Mouse (Mus musculus) hindbrain, embryonic 15.5 days (tissue): ENCODE results near the gene Gm11937. TPM values are rescaled to one million over a fixed set of nuclear protein-coding genes. Genes with fewer than 3 reads are reported as not detected.
"Not testable (repeated sequence)": the region's sequence is repeated elsewhere in the genome, so short reads cannot be mapped to it uniquely, and the experiment has no call there.

Experiments
- ATAC-seq: fragments of 200-750 bp; cut with Nextera tagmentation; 2 replicates; pipeline ENCODE4 v1.8.0; 2017; ENCODE audit warnings: low read depth, moderate number of reproducible peaks, moderate TSS enrichment; ENCODE audit not compliant: low FRiP score
- H3K27ac ChIP-seq: fragments of 300-500 bp; sonication (generic); replicated peaks from 2 replicates; pipeline ENCODE4 v1.5.1; 2015; ENCODE audit warnings: mild to moderate bottlenecking, inconsistent platforms
- H3K27me3 ChIP-seq: fragments of 300-500 bp; sonication (generic); 2 replicates; pipeline ENCODE4 v1.6.1; 2015; ENCODE audit warnings: control low read depth, inconsistent platforms
- H3K36me3 ChIP-seq: fragments of 300-500 bp; sonication (generic); 2 replicates; pipeline ENCODE4 v1.6.1; 2015; ENCODE audit warnings: control low read depth, inconsistent platforms
- H3K4me1 ChIP-seq: fragments of 300-500 bp; sonication (generic); replicated peaks from 2 replicates; pipeline ENCODE4 v1.6.1; 2015; ENCODE audit warnings: control low read depth, inconsistent platforms
- H3K4me2 ChIP-seq: fragments of 300-500 bp; sonication (generic); 2 replicates; pipeline ENCODE4 v1.6.1; 2015; ENCODE audit warnings: moderate library complexity, mild to moderate bottlenecking, inconsistent platforms
- H3K4me3 ChIP-seq: fragments of 300-500 bp; sonication (generic); 2 replicates; pipeline ENCODE4 v1.5.1; 2015; ENCODE audit warnings: mild to moderate bottlenecking, inconsistent platforms
- H3K9ac ChIP-seq: fragments of 300-500 bp; sonication (generic); 2 replicates; pipeline ENCODE4 v1.6.1; 2015; ENCODE audit warnings: inconsistent platforms
- H3K9me3 ChIP-seq: fragments of 300-500 bp; sonication (generic); 2 replicates; pipeline ENCODE4 v1.6.1; 2016; ENCODE audit warnings: control low read depth, inconsistent platforms
- WGBS: fragments of 180-500 bp; shearing (Covaris S2); methylation state at CpG from one replicate; pipeline ENCODE4 v1.1.7; 2015; 5-methylcytosine and 5-hydroxymethylcytosine counted together
- polyA plus RNA-seq: library from polyadenylated mRNA; unstranded; fragments of >200 nt; fragmentation: Nextera tagmentation; extraction: Ambion mirVana; gene quantifications from 2 replicates; pipeline ENCODE4 v1.2.1, GENCODE M21; 2015

Gene Gm11937
- not detected in 2 replicates for polyA plus RNA-seq

DNA sequence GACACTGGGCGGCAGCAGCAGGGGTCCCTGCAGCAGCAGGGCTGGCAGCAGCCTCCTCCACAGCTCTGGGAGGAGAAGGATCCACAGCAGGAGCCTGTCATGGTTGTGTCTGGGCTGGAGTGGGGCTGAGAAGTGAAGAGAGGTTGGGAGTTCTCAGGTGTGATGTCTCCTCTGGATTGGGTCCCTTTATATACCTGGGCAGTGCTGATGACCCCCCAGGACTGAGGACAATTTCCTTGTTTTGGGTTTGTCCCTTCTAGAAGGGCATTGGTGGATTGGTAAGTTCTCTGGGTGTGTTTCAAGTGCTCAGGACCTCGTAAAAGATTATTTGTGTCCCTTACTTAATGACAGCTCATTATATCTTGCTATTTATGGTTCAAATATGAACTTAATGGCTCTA, at the start of gene Gm11937:
Gm11937 (minus strand) TSS at position 101 of the 400 bp plus-strand sequence.
- not testable (repeated sequence) for H3K4me1 ChIP-seq, H3K4me3 ChIP-seq, H3K9me3 ChIP-seq, H3K9ac ChIP-seq, H3K27ac ChIP-seq, H3K4me2 ChIP-seq, H3K36me3 ChIP-seq, ATAC-seq, H3K27me3 ChIP-seq
- WGBS, result 79% methylated on average over 1 of the region's 2 CpGs

GRCm38 (mm10) chr11:99659256-99659655, 49.3 kb upstream of the Gm11937 start:
- no peak for ATAC-seq
- no peak overlapping the region for H3K27ac ChIP-seq
- no peaks in the 10 kb centered on the region for H3K9me3 ChIP-seq
- H3K4me1 ChIP-seq, result no peaks in the 10 kb centered on the region
- H3K4me3 ChIP-seq, result no peak overlapping the region
- no peak overlapping the region for H3K4me2 ChIP-seq
- WGBS, result 91% methylated on average over 4 of the region's 4 CpGs
- no peak overlapping the region for H3K9ac ChIP-seq
- no peaks in the 10 kb centered on the region for H3K36me3 ChIP-seq
- H3K27me3 ChIP-seq, result no peaks in the 10 kb centered on the region

DNA sequence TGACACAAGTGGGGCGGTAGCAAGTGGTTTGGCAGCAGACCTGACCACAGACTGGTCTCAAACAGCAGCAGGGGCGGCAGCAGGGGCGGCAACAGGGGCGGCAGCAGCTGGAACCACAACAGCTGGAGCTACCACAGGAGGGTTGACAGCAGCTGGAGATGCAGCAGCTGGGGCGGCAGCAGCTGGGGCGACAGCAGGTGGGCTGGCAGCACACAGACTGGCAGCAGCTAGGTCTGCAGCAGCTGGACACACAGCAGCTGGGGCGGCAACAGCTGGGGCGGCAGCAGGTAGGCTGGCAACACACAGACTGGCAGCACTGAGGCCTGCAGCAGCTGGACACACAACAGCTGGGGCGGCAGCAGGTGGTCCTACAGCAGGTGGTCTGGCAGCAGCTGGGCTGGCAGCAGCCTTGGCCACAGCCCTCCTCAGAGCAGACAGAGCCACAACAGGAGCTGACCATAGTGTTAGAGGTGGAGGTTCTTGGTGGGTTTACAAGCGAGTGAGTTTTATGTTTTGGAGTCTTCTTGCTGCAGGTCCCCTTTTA, 48.5 kb upstream of the Gm11937 start, which contains the start of gene Gm11563:
Gm11563 (minus strand) TSS at position 494 of the 544 bp plus-strand sequence.
- not testable (repeated sequence) for H3K4me1 ChIP-seq, H3K4me2 ChIP-seq, ATAC-seq, H3K27me3 ChIP-seq, H3K9me3 ChIP-seq, H3K9ac ChIP-seq, H3K4me3 ChIP-seq, H3K27ac ChIP-seq, H3K36me3 ChIP-seq
- 71% methylated on average over 10 of the region's 10 CpGs for WGBS

- H3K36me3 ChIP-seq, result no peaks in the 10 kb centered on the region
- no peak overlapping the region for H3K4me3 ChIP-seq
- H3K4me1 ChIP-seq, result no peaks in the 10 kb centered on the region
- WGBS, result 43% methylated on average over 5 of the region's 5 CpGs
- no peaks in the 10 kb centered on the region for H3K9me3 ChIP-seq
- H3K9ac ChIP-seq, result no peak overlapping the region
- ATAC-seq, result no peak
- H3K27ac ChIP-seq, result no peak overlapping the region
- H3K4me2 ChIP-seq, result no peak overlapping the region
- H3K27me3 ChIP-seq, result no peaks in the 10 kb centered on the region
Measured at GRCm38 (mm10) chr11:99657051-99657450, 47.1 kb upstream of the Gm11937 start.

DNA sequence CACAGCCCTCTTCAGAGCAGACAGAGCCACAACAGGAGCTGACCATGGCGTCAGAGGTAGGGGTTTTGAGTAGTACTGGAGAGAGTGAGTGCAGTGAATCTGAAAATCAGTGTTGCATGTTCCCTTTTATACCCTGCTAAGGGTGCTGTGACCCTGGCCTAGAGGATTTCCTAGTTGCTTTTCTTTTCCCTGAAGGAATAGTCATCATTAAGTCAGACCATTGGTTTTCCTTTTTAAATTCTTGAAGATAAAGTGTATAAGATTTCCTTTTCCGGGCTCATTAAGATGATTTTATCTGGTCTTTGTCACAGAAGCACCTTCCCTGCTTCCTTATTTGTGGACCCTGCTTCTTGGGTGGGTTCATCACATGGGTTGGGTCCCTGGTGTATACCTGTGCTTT, 40.1 kb upstream of the Gm11937 start, which contains the start of gene Gm11555:
Gm11555 (minus strand) TSS at position 101 of the 400 bp plus-strand sequence.
- H3K4me3 ChIP-seq, result no peak within 1 kb of the TSS
- 88% methylated on average over 2 of the region's 2 CpGs for WGBS
- no peaks in the 10 kb centered on the region for H3K4me1 ChIP-seq
- no peaks in the 10 kb centered on the region for H3K36me3 ChIP-seq
- ATAC-seq, result no peak
- H3K9ac ChIP-seq, result no peak within 1 kb of the TSS
- no peaks in the 10 kb centered on the region for H3K9me3 ChIP-seq
- no peak within 1 kb of the TSS for H3K27ac ChIP-seq
- no peak within 1 kb of the TSS for H3K4me2 ChIP-seq
- H3K27me3 ChIP-seq, result no peaks in the 10 kb centered on the region

DNA sequence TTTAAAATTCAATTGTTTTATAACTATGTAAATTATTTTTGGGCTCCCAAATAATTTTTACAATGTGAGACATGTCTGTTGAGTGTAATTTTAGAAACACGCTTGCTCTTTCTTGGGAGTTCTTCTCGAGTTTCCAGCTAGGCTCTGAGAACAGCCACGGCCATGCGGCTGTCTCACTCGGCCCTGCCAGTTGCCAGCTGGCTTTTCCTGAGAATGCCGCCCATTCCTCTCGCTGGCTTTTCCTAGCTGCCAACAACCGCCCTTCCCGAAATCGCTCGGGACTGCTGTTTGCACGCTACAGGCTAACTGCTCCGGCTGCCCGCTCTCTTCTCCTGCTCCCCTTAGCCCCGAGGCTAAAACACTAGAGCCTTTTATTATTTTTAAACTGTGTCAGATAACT, 36.5 kb upstream of the Gm11937 start:
- no peaks in the 10 kb centered on the region for H3K9me3 ChIP-seq
- no peaks in the 10 kb centered on the region for H3K27me3 ChIP-seq
- no peak overlapping the region for H3K27ac ChIP-seq
- no peak overlapping the region for H3K9ac ChIP-seq
- no peaks in the 10 kb centered on the region for H3K4me1 ChIP-seq
- ATAC-seq, result no peak
- no peak overlapping the region for H3K4me3 ChIP-seq
- no peak overlapping the region for H3K4me2 ChIP-seq
- H3K36me3 ChIP-seq, result no peaks in the 10 kb centered on the region
- 88% methylated on average over 15 of the region's 15 CpGs for WGBS

- H3K9ac ChIP-seq, result no peak overlapping the region
- H3K4me3 ChIP-seq, result no peak overlapping the region
- no peak overlapping the region for H3K27ac ChIP-seq
- ATAC-seq, result no peak
- no peak overlapping the region for H3K4me2 ChIP-seq
- no peaks in the 10 kb centered on the region for H3K9me3 ChIP-seq
- H3K4me1 ChIP-seq, result no peaks in the 10 kb centered on the region
- 61% methylated on average over 3 of the region's 3 CpGs for WGBS
- H3K27me3 ChIP-seq, result no peaks in the 10 kb centered on the region
- no peaks in the 10 kb centered on the region for H3K36me3 ChIP-seq
Measured at GRCm38 (mm10) chr11:99644351-99644750, 34.4 kb upstream of the Gm11937 start.

DNA sequence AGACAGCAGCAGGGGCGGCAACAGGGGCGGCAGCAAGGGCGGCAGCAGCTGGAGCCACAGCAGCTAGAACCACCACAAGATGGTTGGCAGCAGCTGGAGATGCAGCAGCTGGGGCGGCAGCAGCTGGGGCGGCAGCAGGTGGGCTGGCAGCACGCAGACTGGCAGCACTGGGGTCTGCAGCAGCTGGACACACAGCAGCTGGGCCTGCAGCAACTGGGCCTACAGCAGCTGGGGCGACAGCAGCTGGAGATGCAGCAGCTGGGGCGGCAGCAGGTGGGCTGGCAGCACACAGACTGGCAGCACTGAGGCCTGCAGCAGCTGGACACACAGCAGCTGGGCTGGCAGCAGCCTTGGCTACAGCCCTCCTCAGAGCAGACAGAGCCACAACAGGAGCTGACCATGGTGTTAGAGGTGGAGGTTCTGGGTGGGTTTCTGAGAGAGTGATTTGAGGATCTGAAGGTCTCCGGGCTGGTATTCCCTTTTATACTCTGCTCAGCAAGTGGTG, 33.7 kb upstream of the Gm11937 start, which contains the start of gene Krtap4-7:
Krtap4-7 (minus strand) TSS at position 455 of the 505 bp plus-strand sequence.
- 81% methylated on average over 9 of the region's 9 CpGs for WGBS
- not testable (repeated sequence) for H3K4me3 ChIP-seq, H3K9ac ChIP-seq

DNA sequence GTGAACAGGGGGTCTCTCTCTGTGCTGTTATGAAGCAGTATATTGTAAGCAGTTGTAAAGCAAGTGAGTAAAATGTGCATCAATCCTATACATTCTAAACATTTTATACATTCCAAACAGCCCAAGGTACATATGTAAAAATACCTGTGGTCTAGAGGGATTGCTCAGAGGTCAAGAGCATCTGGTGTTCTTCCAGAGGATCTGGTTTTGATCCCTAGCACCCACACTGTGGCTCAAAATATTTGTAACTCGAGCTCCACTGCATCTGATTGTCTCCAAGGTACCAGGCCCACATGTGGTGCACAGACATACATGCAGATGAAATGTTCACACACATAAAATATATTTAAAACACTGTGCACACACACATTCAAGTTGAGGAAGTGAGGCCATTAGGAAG, 30.9 kb upstream of the Gm11937 start:
- WGBS, result 43% methylated on average over 1 of the region's 1 CpGs

More for the DNA sequence above, 33.7 kb upstream of the Gm11937 start, which contains the start of gene Krtap4-7:
- not testable (repeated sequence) for H3K4me2 ChIP-seq, H3K27ac ChIP-seq, H3K4me1 ChIP-seq, H3K27me3 ChIP-seq, H3K36me3 ChIP-seq, H3K9me3 ChIP-seq, ATAC-seq

GRCm38 (mm10) chr11:99637086-99637485, 27.1 kb upstream of the Gm11937 start:
- 73% methylated on average over 1 of the region's 1 CpGs for WGBS

More for the DNA sequence above, 30.9 kb upstream of the Gm11937 start:
- H3K4me3 ChIP-seq, result no peak overlapping the region
- ATAC-seq, result no peak
- H3K4me2 ChIP-seq, result no peak overlapping the region
- no peaks in the 10 kb centered on the region for H3K9me3 ChIP-seq
- H3K9ac ChIP-seq, result no peak overlapping the region
- no peaks in the 10 kb centered on the region for H3K36me3 ChIP-seq
- no peak overlapping the region for H3K27ac ChIP-seq
- no peaks in the 10 kb centered on the region for H3K4me1 ChIP-seq
- no peaks in the 10 kb centered on the region for H3K27me3 ChIP-seq

DNA sequence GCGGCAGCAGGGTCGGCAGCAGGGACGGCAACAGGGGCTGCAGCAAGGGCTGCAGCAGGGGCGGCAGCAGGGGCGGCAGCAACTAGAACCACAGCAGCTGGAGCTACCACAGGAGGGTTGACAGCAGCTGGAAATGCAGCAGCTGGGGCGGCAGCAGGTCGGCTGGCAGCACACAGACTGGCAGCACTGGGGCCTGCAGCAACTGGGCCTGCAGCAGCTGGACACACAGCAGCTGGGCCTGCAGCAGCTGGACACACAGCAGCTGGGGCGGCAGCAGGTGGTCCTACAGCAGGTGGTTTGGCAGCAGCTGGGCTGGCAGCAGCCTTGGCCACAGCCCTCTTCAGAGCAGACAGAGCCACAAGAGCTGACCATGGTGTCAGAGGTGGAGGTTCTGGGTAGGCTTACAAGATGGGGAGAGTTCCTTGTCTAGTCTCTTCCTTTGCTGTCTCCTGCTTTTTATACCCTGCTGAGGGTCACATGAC, 24.7 kb upstream of the Gm11937 start, which contains the start of gene Krtap4-2:
Krtap4-2 (minus strand) TSS at position 432 of the 482 bp plus-strand sequence.
- no peaks in the 10 kb centered on the region for H3K36me3 ChIP-seq
- 38% methylated on average over 8 of the region's 8 CpGs for WGBS
- H3K9me3 ChIP-seq, result no peaks in the 10 kb centered on the region
- H3K4me2 ChIP-seq, result no peak within 1 kb of the TSS
- no peak within 1 kb of the TSS for H3K27ac ChIP-seq
- no peaks in the 10 kb centered on the region for H3K27me3 ChIP-seq
- H3K9ac ChIP-seq, result no peak within 1 kb of the TSS
- H3K4me1 ChIP-seq, result no peaks in the 10 kb centered on the region
- H3K4me3 ChIP-seq, result no peak within 1 kb of the TSS
- no peak for ATAC-seq

More at GRCm38 (mm10) chr11:99637086-99637485, 27.1 kb upstream of the Gm11937 start:
- Histone ChIP-seq H3K4me1 (no peaks in the 10 kb centered on the region), H3K4me3 (no peak overlapping the region), H3K9me3 (no peaks in the 10 kb centered on the region), H3K27me3 (no peaks in the 10 kb centered on the region), H3K36me3 (no peaks in the 10 kb centered on the region), H3K4me2 (no peak overlapping the region), H3K27ac (no peak overlapping the region), H3K9ac (no peak overlapping the region)
- ATAC-seq, result no peak

DNA sequence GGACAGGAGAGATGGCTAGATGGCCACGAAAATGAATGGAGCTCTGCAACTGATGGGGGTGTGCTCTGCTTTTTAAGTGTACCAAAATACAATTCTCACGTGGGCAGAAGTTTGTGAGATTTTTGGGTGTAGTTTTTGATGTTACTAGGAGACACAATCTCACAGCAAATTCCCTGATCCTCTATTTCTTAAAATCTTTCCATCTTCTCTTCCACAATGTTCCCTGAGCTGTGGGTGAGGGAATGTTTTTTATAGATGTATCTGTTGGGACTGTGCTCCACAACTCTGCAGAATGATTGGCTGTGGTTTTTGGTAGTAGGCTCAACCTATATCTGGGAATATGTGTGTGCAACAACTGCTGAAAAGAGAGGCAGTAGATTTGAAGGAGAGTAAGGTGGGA, 23.3 kb upstream of the Gm11937 start:
- Histone ChIP-seq H3K4me2 (no peak overlapping the region), H3K27me3 (no peaks in the 10 kb centered on the region), H3K36me3 (no peaks in the 10 kb centered on the region), H3K4me3 (no peak overlapping the region), H3K9ac (no peak overlapping the region), H3K9me3 (no peaks in the 10 kb centered on the region), H3K4me1 (no peaks in the 10 kb centered on the region), H3K27ac (no peak overlapping the region)
- 67% methylated on average over 2 of the region's 2 CpGs for WGBS
- no peak for ATAC-seq
